Mouse (Mus musculus) liver, embryonic 14.5 days (tissue): ENCODE measurements at regions not wholly inside any gene's neighbourhood (a gene's known extent, or its start where the extent isn't known, plus 50 kb on each side); places are given as distances from the start of the nearest gene placed in this dataset.

Source experiments
- CTCF ChIP-seq: IDR thresholded peaks from 2 replicates; pipeline ENCODE4 v1.5.1; 2016; ENCODE audit warnings: antibody characterized with exemption, low read depth, control low read depth
- EP300 ChIP-seq: IDR thresholded peaks from 2 replicates; pipeline ENCODE4 v1.6.1; 2016; ENCODE audit warnings: antibody characterized with exemption, low read depth

DNA sequence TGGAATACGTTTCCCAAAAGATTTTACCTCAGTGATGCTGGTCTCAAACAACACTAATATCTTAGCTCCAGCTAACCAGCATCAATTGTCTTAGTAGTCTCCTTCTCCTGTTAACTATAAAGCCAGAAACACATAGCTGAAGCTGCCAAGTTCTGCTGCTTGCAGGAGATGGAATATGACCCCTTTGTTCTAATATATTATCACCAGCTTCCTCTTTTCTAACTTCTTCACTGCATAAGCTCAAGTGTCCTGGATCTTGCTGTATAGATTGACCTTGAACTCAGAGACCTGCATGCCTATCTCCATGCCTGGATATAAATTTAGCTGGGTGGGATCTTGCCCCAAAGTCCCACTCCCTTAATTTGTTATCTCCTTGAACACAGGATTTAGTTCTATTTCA lies 94.8 kb downstream of the Rbm46 start:
- TF ChIP-seq CTCF (no peak), EP300 (no peak)
